In genomic region chr8:105880754-105881520, GRCm38 (mm10) we compare ENCODE assay signal across 8 mouse cellular contexts. TPM values are rescaled to one million over a fixed set of nuclear protein-coding genes. Genes with fewer than 3 reads are reported as not detected.
DNase-seq lines count a peak whose midpoint lies in the region; ATAC-seq and TF ChIP-seq lines count a peak whose summit lies in the region.

Gene Edc4, plus strand, starts transcription at chr8:105880881.

- peak within 1 kb of the TSS; percentile 89 for H3K4me2 ChIP-seq in embryonic facial prominence, embryonic 14.5 days (ENCODE audit: low read depth, low read length)
- H3K4me2 ChIP-seq in limb, embryonic 14.5 days (replicated peaks; ENCODE audit: low read depth, low read length, severe bottlenecking): peak within 1 kb of the TSS; percentile 70
- H3K4me2 ChIP-seq in midbrain, embryonic 16.5 days (ENCODE audit: low read length): peak within 1 kb of the TSS; percentile 75

- H3K4me1 ChIP-seq in embryonic facial prominence, embryonic 14.5 days (ENCODE audit: control insufficient read depth, insufficient read depth, low read length): peaks cover 8% of the 10 kb centered on the region; the same call in 1 of the 2 replicates
- H3K4me1 ChIP-seq in limb, embryonic 14.5 days (ENCODE audit: control insufficient read depth, insufficient read depth, low read length): peaks cover 12% of the 10 kb centered on the region; the same call in 1 of the 2 replicates
- H3K4me1 ChIP-seq in midbrain, embryonic 16.5 days (ENCODE audit: control insufficient read depth, insufficient read depth, low read length): peaks cover 29% of the 10 kb centered on the region
- H3K4me1 ChIP-seq in spleen, adult 2 months (ENCODE audit: control insufficient read depth, insufficient read depth, insufficient read length): peaks cover 3% of the 10 kb centered on the region; the same call in 1 of the 2 replicates

- H3K9me3 ChIP-seq in embryonic facial prominence, embryonic 14.5 days (ENCODE audit: control insufficient read depth, low read length): no peaks in the 10 kb centered on the region
- no peaks in the 10 kb centered on the region for H3K9me3 ChIP-seq in limb, embryonic 14.5 days (ENCODE audit: control insufficient read depth, low read length)
- H3K9me3 ChIP-seq in midbrain, embryonic 16.5 days (replicated peaks; ENCODE audit: control insufficient read depth, low read length, poor library complexity, severe bottlenecking): no peaks in the 10 kb centered on the region

- peak; percentile 83 for ATAC-seq in embryonic facial prominence, embryonic 14.5 days (ENCODE audit: low read depth)
- ATAC-seq in limb, embryonic 14.5 days (ENCODE audit: low FRiP score, low read depth): peak; percentile 74
- peak; percentile 84 for ATAC-seq in midbrain, embryonic 16.5 days

- DNase-seq in A20 (ENCODE audit: low read depth, low spot score): peak; percentile 92
- peak; percentile 72 to 74 for DNase-seq in adrenal gland, postnatal 4 days (ENCODE audit: low spot score in 2 of 2)
- peak; percentile 82 for DNase-seq in embryonic facial prominence, embryonic 14.5 days (ENCODE audit: low spot score)
- peak; percentile 87 for DNase-seq in heart, adult 8-10 months (ENCODE audit: low spot score)
- DNase-seq in kidney, adult 8-10 months: peak; percentile 70 to 89
- peak; percentile 75 for DNase-seq in limb, embryonic 14.5 days (ENCODE audit: low spot score)
- peak; percentile 76 to 78 for DNase-seq in spleen, adult 2 months (ENCODE audit: low read depth in 1 of 2, low spot score in 2 of 2)

- under 1% methylated on average over 39 of the region's 45 CpGs for WGBS in embryonic facial prominence, embryonic 14.5 days
- WGBS in limb, embryonic 14.5 days: 1% methylated on average over 45 of the region's 45 CpGs
- under 1% methylated on average over 45 of the region's 45 CpGs for WGBS in midbrain, embryonic 16.5 days
- WGBS in spleen, adult 2 months: under 1% methylated on average over 45 of the region's 45 CpGs

- peak within 1 kb of the TSS; percentile 85 for H3K4me3 ChIP-seq in embryonic facial prominence, embryonic 14.5 days (ENCODE audit: low read depth, low read length)
- H3K4me3 ChIP-seq in limb, embryonic 14.5 days (replicated peaks; ENCODE audit: low read length): peak within 1 kb of the TSS; percentile 82
- H3K4me3 ChIP-seq in midbrain, embryonic 16.5 days (ENCODE audit: low read depth, low read length): peak within 1 kb of the TSS; percentile 76
- peak within 1 kb of the TSS; percentile 70 for H3K4me3 ChIP-seq in spleen, adult 2 months (ENCODE audit: extremely low read depth, insufficient read depth, insufficient read length)

- H3K27me3 ChIP-seq in embryonic facial prominence, embryonic 14.5 days (replicated peaks; ENCODE audit: control insufficient read depth, insufficient read depth, low read length): no peaks in the 10 kb centered on the region
- H3K27me3 ChIP-seq in limb, embryonic 14.5 days (ENCODE audit: control insufficient read depth, insufficient read depth, low read length): no peaks in the 10 kb centered on the region
- H3K27me3 ChIP-seq in midbrain, embryonic 16.5 days (ENCODE audit: control insufficient read depth, insufficient read depth, low read depth, low read length): no peaks in the 10 kb centered on the region
- H3K27me3 ChIP-seq in spleen, adult 2 months (ENCODE audit: control insufficient read depth, insufficient read depth, low read length): no peaks in the 10 kb centered on the region

- peak within 1 kb of the TSS; percentile 67 for H3K27ac ChIP-seq in embryonic facial prominence, embryonic 14.5 days (replicated peaks; ENCODE audit: low read depth, low read length)
- H3K27ac ChIP-seq in limb, embryonic 14.5 days (replicated peaks; ENCODE audit: low read depth, low read length): peak within 1 kb of the TSS; percentile 73
- peak within 1 kb of the TSS; percentile 53 for H3K27ac ChIP-seq in midbrain, embryonic 16.5 days (ENCODE audit: low read length)
- peak within 1 kb of the TSS; percentile 28 for H3K27ac ChIP-seq in spleen, adult 2 months (ENCODE audit: insufficient read depth, low read length)

- peak; percentile 95; the same call in 1 of the 2 replicates for TF ChIP-seq POLR2A in limb, embryonic 14.5 days (IDR thresholded peaks at IDR 0.05; ENCODE audit: borderline replicate concordance, extremely low read depth, insufficient read depth, insufficient read length)
- TF ChIP-seq POLR2A in spleen, adult 2 months (IDR thresholded peaks at IDR 0.05; ENCODE audit: low read depth, low read length): peak; percentile 86

- peaks cover 64% of the 10 kb centered on the region for H3K36me3 ChIP-seq in embryonic facial prominence, embryonic 14.5 days (ENCODE audit: control insufficient read depth, insufficient read depth, low read length)
- H3K36me3 ChIP-seq in limb, embryonic 14.5 days (ENCODE audit: control insufficient read depth, insufficient read depth, low read length): peaks cover 57% of the 10 kb centered on the region
- peaks cover 27% of the 10 kb centered on the region for H3K36me3 ChIP-seq in midbrain, embryonic 16.5 days (ENCODE audit: control insufficient read depth, insufficient read depth, low read length)
- H3K36me3 ChIP-seq in spleen, adult 2 months (ENCODE audit: control insufficient read depth, insufficient read depth, low read length): peaks cover 21% of the 10 kb centered on the region

- peak within 1 kb of the TSS; percentile 90 for H3K9ac ChIP-seq in embryonic facial prominence, embryonic 14.5 days (ENCODE audit: low read depth, low read length)
- peak within 1 kb of the TSS; percentile 90 for H3K9ac ChIP-seq in limb, embryonic 14.5 days (ENCODE audit: low read depth, low read length, severe bottlenecking)
- H3K9ac ChIP-seq in midbrain, embryonic 16.5 days (ENCODE audit: low read depth, low read length): peak within 1 kb of the TSS; percentile 86

- TF ChIP-seq CTCF in spleen, adult 2 months (IDR thresholded peaks at IDR 0.05; ENCODE audit: extremely low read depth, insufficient read depth, insufficient read length, insufficient replicate concordance): no peak

RNA-seq across cellular contexts. Expression of gene Edc4, which starts in this region (rescaled TPM):
- 10 to 100 TPM; 50.3 to 51.3 TPM for total RNA-seq in adrenal gland, postnatal 4 days (2021)
- polyA plus RNA-seq in embryonic facial prominence, embryonic 14.5 days (2014; fragmentation: Nextera tagmentation; extraction: Ambion mirVana): 35.8 and 42.0 TPM in 2 replicates
- 10 to 100 TPM; 23.6 to 25.6 (median 24.2) TPM for total RNA-seq in heart, adult 8-10 months (2022)
- polyA plus RNA-seq in limb, embryonic 14.5 days (2012; rRNA removed): 91.8 and 127 TPM in 2 replicates
- 39.6 and 49.1 TPM in 2 replicates for polyA plus RNA-seq in limb, embryonic 14.5 days (2014; fragmentation: Nextera tagmentation; extraction: Ambion mirVana)
- polyA plus RNA-seq in midbrain, embryonic 16.5 days (2015; fragmentation: Nextera tagmentation; extraction: Ambion mirVana): 55.5 and 56.9 TPM in 2 replicates
- polyA plus RNA-seq in spleen, adult 2 months (2012; rRNA removed): 71.3 and 90.0 TPM in 2 replicates

Comparison
In these comparisons a context has a peak if more than half of its experiments do, and no peak if none do; other contexts are left out.
1. Peak in every context shown above with its lines: DNase-seq, ATAC-seq, H3K4me3 ChIP-seq and H3K27ac ChIP-seq.